Mouse (Mus musculus) spleen, adult 12 weeks (tissue): ENCODE data around the gene Gm11554.
"Not testable (repeated sequence)": the region's sequence is repeated elsewhere in the genome, so short reads cannot be mapped to it uniquely, and the experiment has no call there.

Experiments
- DNase-seq: peaks from one replicate; pipeline ENCODE4 v3.0.0; 2022; ENCODE audit warnings: low spot score

Gene Gm11554

DNA sequence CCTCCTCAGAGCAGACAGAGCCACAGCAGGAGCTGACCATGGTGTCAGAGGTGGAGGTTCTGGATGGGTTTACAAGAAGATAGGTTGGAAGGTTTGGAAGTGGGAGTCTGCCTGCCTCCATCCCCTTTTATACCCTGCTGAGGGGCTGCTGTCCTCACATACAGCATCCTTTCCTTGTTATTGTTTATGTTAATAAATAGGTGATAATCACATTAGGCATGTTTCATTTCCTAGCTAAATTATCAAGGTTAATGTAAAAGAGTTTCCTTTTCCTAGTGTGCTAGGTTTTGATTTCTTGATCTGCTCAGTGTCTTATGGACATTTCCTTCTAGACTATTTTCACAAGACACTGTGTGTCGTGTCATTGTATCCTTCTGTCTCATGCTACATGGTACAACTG, at the start of gene Gm11554:
Gene Gm11554, minus strand, starts transcription at position 101 of the 400 bp plus-strand sequence.
- not testable (repeated sequence) for DNase-seq

GRCm38 (mm10) chr11:99851508-99851907, 47.3 kb upstream of the Gm11554 start, which contains the start of gene Krtap4-16:
Gene Krtap4-16, minus strand, starts transcription at chr11:99851608.
- no peak for DNase-seq

- no peak for DNase-seq
Measured at GRCm38 (mm10) chr11:99846746-99847145, 42.5 kb upstream of the Gm11554 start.

DNA sequence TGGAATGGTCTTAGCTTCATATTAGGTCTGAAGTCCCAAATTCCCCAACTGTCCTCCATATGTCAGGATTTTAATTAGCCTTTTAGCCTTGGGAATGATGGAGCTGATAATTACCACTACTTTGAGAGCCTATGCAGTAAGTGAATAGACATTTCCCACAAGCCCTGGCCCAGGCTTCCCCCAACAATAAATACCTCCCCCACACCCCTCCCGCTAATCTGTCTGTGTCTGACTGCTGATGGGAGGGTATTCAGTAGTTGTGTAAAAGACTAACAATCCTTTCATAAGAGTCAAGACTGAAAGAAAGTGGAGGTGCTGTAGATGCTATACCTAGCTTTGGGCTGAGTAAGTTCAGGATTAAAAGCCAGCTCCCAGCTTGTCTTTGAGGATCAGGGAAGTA, 37.9 kb upstream of the Gm11554 start:
- DNase-seq = no peak

DNA sequence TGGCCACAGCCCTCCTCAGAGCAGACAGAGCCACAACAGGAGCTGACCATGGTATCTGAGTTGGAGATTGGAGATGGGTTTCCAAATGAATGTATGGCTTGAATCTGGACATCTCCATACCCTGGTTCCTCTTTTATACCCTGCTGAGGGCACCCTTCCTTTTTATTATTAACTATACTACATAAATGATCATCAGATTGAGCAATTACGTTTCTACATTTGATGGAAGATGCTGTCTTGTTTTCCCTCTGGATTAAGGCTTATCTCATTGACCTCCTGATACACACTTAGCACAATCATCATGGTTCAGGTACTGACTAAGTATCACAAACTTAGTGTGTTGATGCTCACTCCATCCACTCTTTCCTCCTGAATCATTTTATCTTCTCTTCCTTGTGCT, 33.7 kb upstream of the Gm11554 start, which contains the start of gene 2300003K06Rik:
Gene 2300003K06Rik, minus strand, starts transcription at position 101 of the 400 bp plus-strand sequence.
- DNase-seq = no peak

DNA sequence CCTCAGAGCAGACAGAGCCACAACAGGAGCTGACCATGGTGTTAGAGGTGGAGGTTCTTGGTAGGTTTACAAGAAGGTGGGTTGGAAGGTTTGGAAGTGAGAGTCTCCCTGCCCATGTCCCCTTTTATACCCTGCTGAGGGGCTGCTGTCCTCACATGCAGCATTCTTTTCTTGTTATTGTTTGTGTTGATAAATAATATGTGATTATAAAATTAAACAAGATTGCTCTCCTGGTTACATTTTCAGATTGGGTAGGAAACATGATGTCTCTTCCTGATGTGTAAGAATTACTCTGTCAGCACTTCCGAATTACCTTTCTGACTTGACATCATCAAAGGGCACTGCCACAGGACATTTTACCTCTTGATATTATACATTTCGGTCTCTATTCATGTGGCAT, 11.3 kb upstream of the Gm11554 start, which contains the start of gene Gm11564:
Gene Gm11564, minus strand, starts transcription at position 101 of the 400 bp plus-strand sequence.
- DNase-seq = not testable (repeated sequence)

GRCm38 (mm10) chr11:99809792-99810191, 5.5 kb upstream of the Gm11554 start, which contains the start of gene Krtap4-13:
Gene Krtap4-13, minus strand, starts transcription at chr11:99809892.
- not testable (repeated sequence) for DNase-seq

- not testable (repeated sequence) for DNase-seq
Measured at GRCm38 (mm10) chr11:99798832-99799231, 5.4 kb downstream of the Gm11554 start, which contains the start of gene Gm11569. Gene Gm11569, minus strand, starts transcription at chr11:99798932.

DNA sequence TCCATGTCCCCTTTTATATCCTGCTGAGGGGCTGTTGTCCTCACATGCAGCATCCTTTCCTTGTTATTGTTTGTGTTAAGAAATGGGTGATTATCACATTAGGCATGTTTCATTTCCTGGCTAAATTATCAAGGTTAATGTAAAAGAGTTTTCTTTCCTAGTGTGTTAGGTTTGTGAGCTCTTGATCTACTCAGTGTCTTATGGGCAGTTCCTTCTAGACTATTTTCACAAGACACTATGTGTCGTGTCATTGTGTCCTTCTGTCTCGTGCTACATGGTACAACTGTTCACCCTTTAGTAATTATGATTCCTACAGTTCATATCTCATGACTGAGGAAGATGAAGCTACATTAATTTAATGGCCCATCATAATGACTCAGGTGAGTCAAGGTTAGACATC, 10.9 kb downstream of the Gm11554 start, which contains the start of gene Gm11596:
Gene Gm11596, minus strand, starts transcription at position 101 of the 400 bp plus-strand sequence.
- no peak for DNase-seq

DNA sequence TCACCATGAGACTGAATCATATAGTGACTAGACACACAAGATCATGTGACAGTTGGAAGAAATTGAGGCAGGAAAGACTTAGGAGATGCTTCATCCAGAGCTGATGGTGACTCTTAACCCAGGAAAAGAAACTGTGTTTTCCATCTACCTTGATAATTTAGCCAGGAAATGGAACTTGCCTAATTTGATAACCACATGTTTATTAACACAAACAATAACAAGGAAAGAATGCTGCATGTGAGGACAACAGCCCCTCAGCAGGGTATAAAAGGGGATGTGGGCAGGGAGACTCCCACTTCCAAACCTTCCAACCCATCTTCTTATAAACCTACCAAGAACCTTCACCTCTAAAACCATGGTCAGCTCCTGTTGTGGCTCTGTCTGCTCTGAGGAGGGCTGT, 19.3 kb downstream of the Gm11554 start, which contains the start of gene Krtap4-9:
Gene Krtap4-9, plus strand, starts transcription at position 301 of the 400 bp plus-strand sequence.
- DNase-seq = not testable (repeated sequence)

DNA sequence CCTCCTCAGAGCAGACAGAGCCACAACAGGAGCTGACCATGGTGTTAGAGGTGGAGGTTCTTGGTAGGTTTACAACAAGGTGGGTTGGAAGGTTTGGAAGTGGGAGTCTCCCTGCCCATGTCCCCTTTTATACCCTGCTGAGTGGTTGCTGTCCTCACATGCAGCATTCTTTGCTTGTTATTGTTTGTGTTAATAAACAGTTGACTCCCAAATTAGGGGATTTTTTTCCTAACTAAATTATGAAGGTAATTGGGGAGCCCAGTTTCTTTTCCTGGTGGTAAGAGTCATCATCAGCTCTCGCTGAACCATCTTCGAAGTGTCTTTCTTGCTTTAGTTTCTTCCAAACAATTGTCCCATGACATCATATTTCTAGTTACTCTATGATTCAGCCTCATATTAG, 23.6 kb downstream of the Gm11554 start, which contains the start of gene Krtap4-8:
Gene Krtap4-8, minus strand, starts transcription at position 101 of the 400 bp plus-strand sequence.
- no peak for DNase-seq

DNA sequence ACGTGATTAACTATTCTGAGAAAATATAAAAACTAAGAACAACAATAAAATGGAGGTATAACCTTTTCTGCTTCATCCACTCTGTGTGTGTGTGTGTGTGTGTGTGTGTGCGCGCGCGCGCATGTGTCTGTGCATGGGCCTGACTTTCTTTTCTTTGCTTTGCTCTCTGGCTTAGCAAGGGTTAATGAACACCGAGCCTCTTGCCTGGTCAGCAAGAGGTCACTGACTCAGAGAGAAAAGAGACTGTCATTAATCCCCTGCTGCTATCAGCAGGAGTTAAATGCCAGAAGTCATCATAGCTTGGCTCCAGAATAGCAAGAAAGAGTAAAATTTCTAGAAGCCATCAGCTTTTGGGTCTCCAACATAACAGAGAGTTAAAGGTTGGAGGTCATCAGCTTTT, 25.8 kb downstream of the Gm11554 start:
- DNase-seq = no peak

DNA sequence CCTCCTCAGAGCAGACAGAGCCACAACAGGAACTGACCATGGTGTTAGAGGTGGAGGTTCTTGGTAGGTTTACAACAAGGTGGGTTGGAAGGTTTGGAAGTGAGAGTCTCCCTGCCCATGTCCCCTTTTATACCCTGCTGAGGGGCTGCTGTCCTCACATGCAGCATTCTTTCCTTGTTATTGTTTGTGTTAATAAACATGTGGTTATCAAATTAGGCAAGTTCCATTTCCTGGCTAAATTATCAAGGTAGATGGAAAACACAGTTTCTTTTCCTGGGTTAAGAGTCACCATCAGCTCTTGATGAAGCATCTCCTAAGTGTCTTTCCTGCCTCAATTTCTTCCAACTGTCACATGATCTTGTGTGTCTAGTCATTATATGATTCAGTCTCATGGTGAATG, 31.4 kb downstream of the Gm11554 start, which contains the start of gene Gm11595:
Gene Gm11595, minus strand, starts transcription at position 101 of the 400 bp plus-strand sequence.
- not testable (repeated sequence) for DNase-seq

- no peak for DNase-seq
Measured at GRCm38 (mm10) chr11:99768410-99768809, 35.8 kb downstream of the Gm11554 start.

GRCm38 (mm10) chr11:99758877-99759276, 45.4 kb downstream of the Gm11554 start:
- DNase-seq = no peak
